Mouse (Mus musculus) retina, postnatal 1 day (tissue): ENCODE data around the gene Ms4a10.
A peak's percentile ranks its signal among the peaks of the same experiment; 100 is the strongest.

Experiments
- DNase-seq: peaks from one replicate; pipeline ENCODE4 v3.0.0-alpha.2; 2012

Gene Ms4a10

DNA sequence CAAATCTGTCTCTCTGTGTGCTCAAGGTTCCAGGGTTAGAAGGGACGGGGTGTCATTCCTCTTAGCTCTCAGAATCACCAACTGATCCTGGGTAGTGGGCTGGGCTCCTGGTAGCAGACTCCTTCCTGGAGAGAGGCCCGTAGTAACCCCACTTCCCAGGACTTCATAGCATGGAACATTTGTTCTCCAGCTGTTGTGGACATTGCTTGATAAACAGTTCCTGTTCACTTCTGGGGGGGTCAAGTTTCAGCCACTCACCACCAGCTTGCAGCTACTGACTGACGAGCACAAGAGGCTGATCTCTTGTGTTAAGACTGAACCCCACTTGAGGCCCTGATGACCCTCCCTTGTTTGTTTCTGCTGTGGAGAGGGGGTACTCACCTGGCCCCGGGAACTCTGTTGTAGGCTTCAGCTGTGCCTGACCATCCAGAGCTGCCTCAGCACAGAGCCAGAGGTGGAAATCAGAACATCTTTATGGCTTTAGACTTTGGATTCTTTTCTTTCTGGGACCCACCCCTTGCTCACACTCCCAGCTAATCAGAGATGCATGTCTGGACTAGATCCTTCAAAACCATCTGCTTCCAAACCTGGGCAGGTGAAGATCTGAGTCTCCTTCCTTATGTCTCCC, at the start of gene Ms4a10:
Ms4a10 (minus strand) TSS at position 433 of the 628 bp plus-strand sequence.
- no peak for DNase-seq

GRCm38 (mm10) chr19:11022382-11022781, 47.9 kb upstream of the Ms4a10 start:
- DNase-seq: no peak

- DNase-seq: no peak
Measured at GRCm38 (mm10) chr19:11017891-11018290, 43.4 kb upstream of the Ms4a10 start, which contains the start of gene Ms4a18. TSS of gene Ms4a18 (minus strand) at chr19:11018031.

DNA sequence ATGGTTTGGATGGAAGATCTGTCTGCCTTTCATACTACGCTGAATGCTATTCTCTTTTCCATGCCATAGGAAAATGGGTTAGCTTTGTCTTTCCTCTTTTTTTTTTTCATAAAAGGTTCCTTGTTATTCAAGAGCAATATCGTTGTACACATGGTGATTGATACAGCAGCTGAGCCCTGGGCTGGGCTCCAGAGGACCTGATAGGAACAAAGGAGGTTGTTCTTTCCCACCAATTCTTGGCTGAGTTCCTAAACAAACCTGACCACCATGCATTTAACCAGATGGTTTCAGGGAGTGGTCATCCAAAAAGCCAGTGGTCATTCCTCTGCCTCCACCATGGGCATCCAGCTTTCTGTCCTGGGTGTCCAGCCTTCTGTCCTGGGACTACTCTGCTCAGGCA, 42.8 kb upstream of the Ms4a10 start:
- no peak for DNase-seq

- DNase-seq: no peak
Measured at GRCm38 (mm10) chr19:11015998-11016397, 41.5 kb upstream of the Ms4a10 start.

DNA sequence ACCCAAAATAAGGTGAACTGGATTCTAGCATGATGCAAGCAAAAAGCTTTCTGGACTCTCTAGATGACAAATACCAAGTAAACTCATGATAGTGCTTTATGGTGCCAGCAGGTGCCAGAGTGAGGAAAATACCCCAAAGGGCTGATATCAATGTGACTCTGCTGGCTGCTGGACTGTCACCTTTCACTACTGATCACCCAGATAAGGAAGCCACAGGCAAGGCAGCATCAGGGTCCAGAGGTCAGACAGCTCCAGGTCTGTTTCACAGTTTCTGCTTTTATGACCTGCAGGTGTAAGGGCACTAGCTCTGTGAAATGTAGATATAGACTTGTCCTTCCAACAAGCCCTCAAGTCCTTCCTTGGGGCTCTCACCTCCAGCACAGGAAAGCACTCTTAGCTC, 41.0 kb upstream of the Ms4a10 start:
- no peak for DNase-seq

DNA sequence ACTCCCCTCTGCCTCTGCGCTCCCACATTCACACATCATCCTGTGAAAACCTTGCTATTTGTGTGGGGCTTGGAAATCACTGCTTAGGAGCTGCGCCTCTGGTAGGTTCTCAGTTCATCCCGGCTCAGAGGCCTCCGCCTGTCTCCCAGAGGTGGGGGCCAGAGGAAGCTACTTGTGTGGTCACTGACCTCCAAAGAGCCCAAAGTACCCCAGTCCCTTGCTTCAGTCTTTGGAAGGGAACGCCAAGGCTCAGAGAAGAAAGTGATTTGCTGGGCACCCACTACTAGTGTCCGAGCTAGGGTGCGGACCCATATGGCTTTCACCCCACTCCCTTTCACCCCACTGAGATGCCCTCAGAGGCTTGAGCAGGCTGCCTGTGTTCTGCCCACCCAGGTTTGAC, 18.7 kb upstream of the Ms4a10 start, which contains the start of gene Ms4a15:
Ms4a15 (minus strand) TSS at position 101 of the 400 bp plus-strand sequence.
- no peak for DNase-seq

GRCm38 (mm10) chr19:10991911-10992310, 17.4 kb upstream of the Ms4a10 start:
- no peak for DNase-seq

DNA sequence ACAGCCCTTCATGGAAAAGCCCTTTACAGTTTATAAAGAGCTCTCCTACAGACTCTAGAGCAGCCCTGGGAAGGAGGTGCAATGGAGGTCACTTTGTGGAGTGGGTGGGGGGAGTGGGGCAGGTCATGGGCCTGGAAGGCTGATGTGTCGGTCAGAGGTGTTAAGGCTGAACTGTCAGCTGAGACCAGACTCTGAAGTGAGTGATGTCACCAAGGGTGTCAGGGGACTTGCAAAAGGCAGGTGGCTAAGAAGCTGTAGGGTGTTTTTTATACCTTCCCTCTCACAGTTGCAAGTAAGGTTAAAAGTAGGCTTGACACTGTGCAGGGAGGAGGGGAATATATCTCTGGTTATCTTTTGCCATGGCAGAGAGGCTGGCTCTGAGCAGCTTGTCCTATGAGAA, 16.3 kb upstream of the Ms4a10 start:
- no peak for DNase-seq

DNA sequence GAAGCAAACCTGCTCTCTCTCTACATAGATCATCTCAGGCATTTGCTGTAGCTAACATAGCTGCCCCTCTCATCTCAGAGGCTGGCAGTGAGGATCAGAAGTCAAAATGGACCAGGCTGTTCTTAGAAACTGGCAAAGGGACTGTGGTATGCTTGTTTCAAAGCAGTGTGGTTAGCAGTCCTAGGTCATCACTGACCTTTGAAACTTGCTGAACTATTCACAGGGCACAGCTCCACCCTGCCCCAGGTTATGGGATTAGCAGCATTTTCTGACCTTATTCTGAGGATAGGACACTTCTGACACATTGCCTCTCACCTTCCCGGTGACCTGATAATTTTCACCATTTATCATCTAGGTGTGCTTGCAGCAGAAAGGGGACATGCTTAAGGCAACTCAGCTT, 14.1 kb upstream of the Ms4a10 start:
- DNase-seq: no peak

GRCm38 (mm10) chr19:10985889-10986288, 11.4 kb upstream of the Ms4a10 start:
- no peak for DNase-seq

DNA sequence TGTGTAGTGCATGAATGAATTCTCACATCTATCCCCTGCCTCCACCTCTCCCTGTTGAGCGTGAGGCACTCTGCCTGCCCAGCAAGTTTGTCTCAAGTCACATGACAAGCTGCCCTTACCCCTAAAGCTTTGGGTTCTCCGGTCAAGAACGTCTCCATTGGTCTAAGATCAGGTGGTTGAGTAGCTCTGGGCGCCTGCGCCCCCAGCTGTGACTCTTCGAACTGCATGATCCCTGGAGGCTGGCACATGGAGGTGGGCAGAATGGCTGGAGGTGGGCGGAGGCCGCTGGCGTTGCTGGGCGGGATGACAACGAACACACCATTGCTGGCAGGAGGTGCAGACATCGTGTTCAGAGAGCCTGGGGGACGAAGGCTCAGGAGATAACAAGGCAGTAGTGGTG, 10.1 kb upstream of the Ms4a10 start:
- no peak for DNase-seq

DNA sequence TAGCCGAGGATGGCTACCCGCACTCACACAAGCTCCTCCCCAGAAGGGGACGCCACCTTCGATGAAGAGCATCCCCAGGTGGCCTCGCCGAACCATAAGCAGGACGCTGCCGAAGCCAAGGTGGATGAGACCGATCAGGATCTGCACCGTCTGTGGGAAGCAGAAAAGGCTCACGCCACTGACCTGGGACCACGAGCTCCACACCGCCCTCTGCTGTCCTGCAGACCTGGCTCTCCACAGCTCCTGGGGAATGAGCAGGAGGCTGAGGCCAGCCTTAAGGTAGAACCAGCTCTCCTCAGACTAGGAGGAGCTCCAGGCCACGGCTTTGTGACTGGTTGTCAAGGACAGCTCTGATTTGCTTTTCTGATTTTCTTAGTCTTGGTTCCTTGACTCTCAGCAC, 8.7 kb upstream of the Ms4a10 start:
- peak; percentile 48 for DNase-seq

GRCm38 (mm10) chr19:10980210-10980609, 5.7 kb upstream of the Ms4a10 start:
- DNase-seq: no peak

- DNase-seq: peak; percentile 84
Measured at GRCm38 (mm10) chr19:10979184-10980168, 5.0 kb upstream of the Ms4a10 start.

DNA sequence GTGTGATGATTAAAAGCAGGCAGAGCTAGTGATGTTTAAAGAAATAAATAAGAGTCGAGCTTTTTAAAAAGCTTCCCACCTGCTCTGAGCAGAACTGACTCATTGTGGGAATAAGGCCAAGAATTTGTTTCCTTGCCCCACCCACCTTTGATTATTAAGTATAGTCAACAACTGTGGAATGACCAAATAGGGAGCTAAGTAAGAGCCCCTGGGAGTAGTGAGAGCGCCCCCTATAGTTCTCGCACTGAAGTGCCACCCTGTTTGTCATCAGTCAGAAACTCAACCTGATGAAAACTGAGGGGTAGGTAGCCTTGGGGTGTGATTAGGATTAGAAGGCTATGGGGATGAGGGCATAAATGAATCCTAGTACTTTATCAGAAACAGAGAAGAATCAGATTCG, 1.8 kb upstream of the Ms4a10 start:
- peak; percentile 28 for DNase-seq

DNA sequence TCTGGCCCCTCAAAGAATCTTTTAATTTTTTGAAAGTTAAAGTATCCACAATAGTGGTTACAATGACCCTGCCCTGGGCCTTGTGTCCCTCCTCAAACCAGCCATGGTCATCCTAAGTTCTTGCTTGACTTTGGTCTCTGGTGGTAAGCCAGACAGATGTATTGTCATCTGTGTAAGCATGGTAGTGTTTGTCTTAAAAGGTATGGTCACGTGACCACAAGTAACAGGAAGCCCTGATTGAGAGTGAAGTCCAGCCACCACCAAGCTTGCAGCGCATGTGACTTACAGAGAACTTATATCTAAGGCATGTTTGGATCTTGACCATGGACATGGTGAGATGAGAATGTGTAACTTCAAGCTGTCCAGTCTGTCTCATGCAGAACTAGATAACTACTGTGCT, 717 bp upstream of the Ms4a10 start:
- no peak for DNase-seq

GRCm38 (mm10) chr19:10973187-10973586, 1.3 kb downstream of the Ms4a10 start:
- DNase-seq: no peak

- DNase-seq: no peak
Measured at GRCm38 (mm10) chr19:10972660-10973059, 1.8 kb downstream of the Ms4a10 start.

DNA sequence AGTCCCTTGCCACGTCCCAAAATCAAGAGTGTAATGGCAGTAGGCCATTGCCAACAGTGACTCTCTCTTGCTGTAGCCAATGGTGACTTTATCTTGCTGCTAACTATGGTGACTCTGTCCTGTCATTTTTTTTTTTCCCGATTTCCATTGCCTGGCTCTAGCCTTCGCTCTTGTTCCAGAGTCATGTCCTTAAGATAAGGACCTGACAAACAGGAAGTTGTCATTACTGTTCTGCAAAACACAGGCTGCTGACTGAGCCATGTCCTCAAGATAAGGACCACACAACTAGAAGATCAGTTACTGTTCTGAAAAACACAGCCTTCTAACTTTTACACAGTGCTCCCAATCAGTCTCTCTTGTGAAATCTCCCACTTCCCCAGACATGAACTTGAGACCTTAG, 4.0 kb downstream of the Ms4a10 start:
- no peak for DNase-seq

DNA sequence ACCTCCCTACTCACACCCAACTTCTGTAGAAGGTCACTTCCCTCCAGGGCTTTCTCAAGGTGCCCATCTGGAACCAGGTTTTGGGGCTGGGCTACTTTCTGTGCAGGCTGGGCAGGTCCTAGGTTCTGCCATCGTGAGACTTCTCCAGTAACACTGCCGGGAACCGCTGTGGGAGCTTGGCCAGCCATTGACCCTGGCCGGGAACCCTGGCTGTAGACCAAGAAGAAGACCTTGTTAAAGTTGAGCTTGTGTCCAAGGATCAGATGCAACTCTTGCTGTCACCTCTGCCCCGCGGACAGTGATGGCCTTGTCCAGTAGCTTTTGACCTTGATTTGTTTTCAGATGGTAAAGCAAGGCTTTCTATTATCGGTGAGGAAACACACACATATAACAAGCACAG, 5.9 kb downstream of the Ms4a10 start:
- no peak for DNase-seq

- no peak for DNase-seq
Measured at GRCm38 (mm10) chr19:10965721-10966120, 8.7 kb downstream of the Ms4a10 start.

GRCm38 (mm10) chr19:10959978-10960346, 14.5 kb downstream of the Ms4a10 start:
- DNase-seq: no peak
